Mouse (Mus musculus) yolk sac, embryonic 10.5 days (tissue): ENCODE measurements at regions not wholly inside any gene's neighbourhood (a gene's known extent, or its start where the extent isn't known, plus 50 kb on each side); places are given as distances from the start of the nearest gene placed in this dataset.

ENCODE experiments used
- DNase-seq: peaks from one replicate; pipeline ENCODE4 v3.0.0-alpha.2; 2017; ENCODE audit warnings: low spot score

GRCm38 (mm10) chr4:84035347-84035746, 510.0 kb downstream of the Ccdc171 start:
- no peak for DNase-seq

DNA sequence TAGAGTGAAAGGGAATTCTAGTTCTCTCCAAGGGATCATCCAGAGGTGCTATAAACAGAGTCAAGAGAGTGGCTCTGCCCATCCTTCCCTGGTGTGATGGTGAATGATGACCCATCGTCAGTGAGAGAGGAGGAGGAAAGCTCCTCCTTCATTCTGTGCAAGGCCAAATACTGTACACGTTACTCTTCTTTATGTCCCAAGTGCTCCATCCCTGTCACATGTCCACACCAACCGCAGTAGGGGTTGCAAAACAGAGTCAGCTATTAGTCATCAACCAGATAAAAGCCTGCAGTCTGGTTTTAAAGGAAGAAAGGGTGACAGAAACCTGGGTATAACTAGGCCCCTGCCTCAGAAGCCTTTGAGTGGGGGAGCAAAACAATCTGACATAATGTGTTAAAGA, 512.2 kb downstream of the Ccdc171 start:
- no peak for DNase-seq

- no peak for DNase-seq
Measured at GRCm38 (mm10) chr4:84050243-84050642, 524.9 kb downstream of the Ccdc171 start.

DNA sequence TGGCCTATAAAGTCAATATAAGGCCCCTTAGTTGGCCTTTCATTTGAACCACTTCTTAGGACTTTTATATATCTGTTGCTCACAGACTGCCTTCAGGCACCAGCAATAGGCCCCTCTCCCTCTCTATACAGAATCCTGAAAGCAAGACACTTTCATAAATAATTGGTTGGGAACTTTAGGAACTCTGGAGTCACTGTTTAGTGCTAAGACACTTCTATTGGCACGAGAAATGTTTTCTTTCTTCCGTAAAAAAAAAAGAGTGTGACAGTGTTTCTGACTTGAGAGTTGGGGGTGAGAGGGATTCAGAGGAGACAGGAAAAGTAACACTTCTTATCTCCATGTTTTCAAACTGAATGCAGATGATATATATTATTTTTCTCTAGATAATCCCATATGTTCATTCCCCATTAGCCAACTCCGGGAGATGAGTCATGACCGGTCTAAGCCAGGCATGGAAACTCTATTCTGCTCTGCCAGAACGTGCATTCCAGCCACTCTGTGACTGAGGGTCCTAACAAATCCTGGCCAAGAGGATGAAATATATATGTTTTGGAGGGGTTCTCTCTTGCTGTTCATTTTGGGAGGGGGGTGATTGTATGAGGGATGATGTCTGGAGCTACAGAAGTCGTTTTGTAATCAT, 531.6 kb downstream of the Ccdc171 start:
- no peak for DNase-seq

GRCm38 (mm10) chr4:84060187-84060586, 534.8 kb downstream of the Ccdc171 start:
- DNase-seq, result no peak

DNA sequence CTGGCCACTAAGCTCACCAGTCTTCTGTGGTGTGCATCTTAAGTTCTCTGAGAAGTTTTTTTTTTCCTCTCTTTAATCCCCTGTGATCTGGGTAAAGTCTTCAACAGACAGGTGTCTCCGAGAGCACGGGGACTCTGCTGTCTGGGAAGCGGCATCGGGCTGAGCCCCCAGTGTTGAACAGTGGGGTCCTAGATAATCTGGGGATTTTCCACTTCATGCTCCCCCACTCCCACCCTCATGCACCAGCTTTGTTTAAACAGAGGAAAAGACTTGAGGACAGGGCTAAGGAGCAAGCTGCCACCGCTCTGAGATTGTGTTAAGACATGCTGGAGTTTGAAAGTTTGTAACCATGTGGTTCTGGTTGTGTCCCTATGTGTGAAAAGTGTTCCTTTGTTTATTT, 538.4 kb downstream of the Ccdc171 start:
- DNase-seq, result no peak

GRCm38 (mm10) chr4:84064614-84065456, 539.5 kb downstream of the Ccdc171 start:
- DNase-seq, result peak; percentile 71

DNA sequence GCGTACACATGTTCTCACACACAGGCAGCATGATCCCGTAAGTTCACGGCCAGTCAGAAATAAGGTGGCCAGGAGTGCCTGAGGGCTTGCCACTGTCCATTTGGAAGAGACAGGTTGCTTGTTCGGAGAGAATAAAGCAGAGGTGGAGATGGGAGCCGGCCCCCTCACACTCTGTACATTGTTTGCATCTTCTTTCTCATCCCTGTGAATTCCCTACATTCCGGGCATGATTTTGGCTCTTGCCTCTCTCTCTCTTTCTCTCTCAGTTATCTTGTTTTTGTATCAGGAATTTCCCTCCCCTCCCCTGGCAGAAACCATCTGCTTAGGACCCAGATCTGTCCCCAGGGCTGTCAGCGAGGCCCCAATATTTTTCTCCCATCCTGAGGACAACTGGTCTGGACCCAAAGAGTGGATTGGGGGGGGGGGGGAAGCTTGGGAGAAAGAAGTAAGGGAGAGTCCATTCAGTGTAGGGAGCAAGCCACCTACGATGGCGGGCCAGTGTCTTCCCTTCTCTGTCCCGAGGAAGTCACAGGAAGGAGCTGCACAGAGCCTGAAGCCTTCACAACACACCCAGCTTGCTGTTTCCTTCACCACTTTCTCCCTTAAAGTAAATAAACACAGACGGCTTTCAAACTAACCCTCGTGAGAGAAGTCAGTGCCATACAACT, 540.2 kb downstream of the Ccdc171 start:
- DNase-seq, result peak; percentile 19

GRCm38 (mm10) chr4:84067931-84068575, 542.7 kb downstream of the Ccdc171 start:
- DNase-seq, result peak; percentile 52

- peak; percentile 14 for DNase-seq
Measured at GRCm38 (mm10) chr4:84068947-84069663, 543.8 kb downstream of the Ccdc171 start.

GRCm38 (mm10) chr4:84069681-84070080, 544.3 kb downstream of the Ccdc171 start:
- peak; percentile 20 for DNase-seq

DNA sequence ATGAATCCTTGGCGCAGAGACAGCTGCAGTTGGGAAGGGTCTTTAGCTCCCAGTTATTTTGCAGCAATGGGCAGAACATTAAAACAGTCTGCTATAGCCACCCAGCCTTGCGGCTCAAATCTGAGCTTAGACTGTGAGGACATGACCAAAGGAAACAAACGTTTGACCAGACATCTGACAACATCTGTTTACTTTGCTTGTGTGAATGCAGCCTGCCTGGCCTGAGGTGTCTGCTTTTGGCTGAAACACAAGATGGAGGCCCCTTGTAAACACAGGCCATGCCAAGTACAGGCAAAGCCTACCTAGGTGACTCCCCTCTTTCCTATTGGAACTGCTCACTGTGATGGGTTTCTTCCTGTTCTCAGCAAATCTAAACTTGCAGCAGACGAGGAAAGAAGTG, 544.7 kb downstream of the Ccdc171 start:
- DNase-seq, result no peak

DNA sequence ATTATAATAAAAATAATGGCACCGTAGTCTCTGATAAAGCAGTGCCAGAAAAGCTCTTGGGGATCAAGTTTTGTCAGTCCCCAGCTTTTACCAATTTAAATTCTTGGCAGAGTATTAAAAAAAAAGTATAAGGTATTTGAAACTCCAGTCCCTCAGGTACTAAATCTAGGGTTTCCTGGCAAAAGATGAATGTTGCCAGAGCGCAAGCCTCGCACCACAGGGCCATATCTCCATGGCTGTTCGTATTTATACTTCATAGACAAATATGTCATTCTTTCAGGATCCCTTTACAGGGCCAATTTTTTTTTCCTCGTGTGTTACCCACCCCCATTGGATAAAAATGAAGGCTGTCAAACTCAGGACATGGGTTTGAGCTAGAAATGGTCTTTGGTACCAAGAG, 546.8 kb downstream of the Ccdc171 start:
- no peak for DNase-seq

DNA sequence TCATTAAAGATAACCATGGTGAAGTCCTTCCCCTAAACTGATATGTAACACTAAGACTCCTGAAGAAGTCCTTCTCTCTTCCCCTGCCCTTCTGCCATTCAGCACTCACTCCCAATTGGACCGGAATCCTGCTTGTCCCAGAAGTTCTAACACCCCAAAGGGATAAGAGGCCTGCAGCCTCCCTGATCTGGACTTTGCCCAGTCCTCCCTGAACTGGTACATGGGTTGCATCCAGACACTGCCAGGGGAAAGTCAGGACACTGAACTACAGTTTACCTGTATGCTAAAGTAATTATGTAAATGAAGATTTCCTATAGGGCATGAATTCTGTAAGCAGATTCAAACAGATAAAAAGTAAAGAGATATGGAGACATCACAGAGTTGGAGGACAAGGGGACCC, 551.2 kb downstream of the Ccdc171 start:
- no peak for DNase-seq

DNA sequence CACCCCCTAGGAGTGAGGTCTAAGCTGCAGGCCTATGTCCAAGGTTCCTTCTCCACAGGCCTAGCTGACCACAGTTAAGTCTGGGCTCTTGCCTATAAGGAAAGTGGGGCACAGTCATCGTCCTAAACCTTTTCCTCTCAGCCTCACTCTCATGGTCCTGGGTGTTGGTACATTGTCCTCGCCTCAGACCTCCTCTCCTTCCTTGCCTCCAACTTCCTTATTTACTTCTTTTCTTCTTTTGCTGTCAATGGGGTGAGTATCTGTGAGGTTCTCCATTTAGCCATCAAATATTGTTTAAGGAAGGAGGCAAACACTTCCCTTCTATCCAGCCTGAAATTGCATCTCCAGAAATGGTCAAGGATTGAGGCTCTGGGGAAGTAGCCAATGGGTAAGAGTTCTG, 554.2 kb downstream of the Ccdc171 start:
- no peak for DNase-seq

- no peak for DNase-seq
Measured at GRCm38 (mm10) chr4:84081518-84081917, 556.2 kb downstream of the Ccdc171 start.

DNA sequence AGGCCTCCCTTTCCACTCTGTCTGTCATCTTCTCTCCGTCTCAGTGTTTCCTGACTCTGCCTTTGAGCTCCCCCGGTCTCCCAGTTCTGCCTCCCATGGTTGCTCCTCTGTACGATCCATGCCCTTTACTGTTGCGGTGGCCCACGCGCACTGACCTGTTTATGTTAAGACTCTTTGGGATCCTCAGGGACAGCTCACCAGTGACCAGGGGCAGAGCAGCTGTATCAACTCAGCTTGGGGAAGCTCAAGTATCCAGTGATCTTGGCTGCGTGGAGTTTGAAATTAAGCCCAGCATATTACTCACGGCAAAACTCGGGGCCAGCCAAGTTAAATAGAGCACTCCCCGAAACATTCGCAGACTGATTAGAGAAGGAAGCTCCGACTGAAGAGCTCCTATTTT, 562.8 kb downstream of the Ccdc171 start:
- no peak for DNase-seq

GRCm38 (mm10) chr4:84092509-84092908, 567.2 kb downstream of the Ccdc171 start:
- DNase-seq, result no peak

DNA sequence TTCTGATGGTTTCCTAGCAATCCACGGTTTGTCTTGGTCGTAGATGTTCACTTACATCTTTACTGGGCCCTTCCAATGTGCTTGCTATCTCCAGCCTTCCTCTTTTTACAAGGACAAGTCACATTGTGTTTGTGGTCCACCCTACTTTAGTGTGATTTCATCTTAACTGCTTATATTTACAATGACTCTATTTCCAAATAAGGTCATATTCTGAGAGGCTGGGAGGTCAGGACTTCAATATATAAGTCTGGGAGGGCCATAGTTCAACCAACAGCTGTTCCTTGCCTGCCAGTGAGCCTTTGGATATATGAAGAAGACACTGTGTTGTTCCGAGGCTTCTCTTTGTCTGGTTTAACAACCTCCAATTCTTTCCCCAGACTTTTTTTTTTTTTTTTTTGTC, 569.9 kb downstream of the Ccdc171 start:
- DNase-seq, result no peak

DNA sequence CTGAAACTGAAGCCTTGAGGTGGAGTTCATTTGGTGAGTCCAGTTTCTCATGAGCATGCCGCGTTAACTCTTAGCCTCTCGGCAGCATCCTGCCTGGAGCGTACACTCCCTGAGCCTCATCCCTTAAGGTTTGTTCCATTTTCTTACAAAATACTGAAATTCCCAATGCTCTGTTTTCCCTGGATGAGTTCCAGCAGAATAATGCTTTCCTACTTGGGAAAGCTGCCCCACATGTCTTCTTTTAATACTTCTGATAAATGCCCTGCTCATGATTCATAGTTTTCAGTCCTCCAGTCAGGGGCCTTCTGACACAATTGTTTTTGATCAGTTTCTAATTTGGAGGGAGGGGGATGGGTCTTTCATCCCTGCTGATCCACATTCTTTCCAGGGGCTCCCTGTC, 570.7 kb downstream of the Ccdc171 start:
- DNase-seq, result no peak

- DNase-seq, result no peak
Measured at GRCm38 (mm10) chr4:84099071-84099470, 573.7 kb downstream of the Ccdc171 start.

DNA sequence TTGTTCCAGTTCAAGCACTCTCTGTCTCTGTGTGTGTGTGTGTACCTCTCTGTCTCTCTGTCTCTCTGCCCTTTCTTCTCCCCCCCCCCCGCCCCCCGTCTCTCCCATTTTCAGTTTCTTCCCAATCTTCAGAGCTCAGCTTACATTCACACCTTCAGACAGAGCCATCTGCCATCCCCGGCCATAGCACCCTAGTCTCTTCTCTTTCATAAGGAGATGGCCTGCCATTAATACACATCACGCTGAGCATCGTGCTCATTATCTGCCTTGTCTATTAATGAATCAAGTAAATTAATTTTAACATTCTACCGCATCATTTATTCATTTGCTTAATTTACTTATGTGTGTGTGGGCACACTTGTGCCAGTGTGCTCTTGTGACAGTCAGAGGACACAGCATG, 573.2 kb downstream of the Bnc2 start:
- no peak for DNase-seq
